In the genomic region with DNA sequence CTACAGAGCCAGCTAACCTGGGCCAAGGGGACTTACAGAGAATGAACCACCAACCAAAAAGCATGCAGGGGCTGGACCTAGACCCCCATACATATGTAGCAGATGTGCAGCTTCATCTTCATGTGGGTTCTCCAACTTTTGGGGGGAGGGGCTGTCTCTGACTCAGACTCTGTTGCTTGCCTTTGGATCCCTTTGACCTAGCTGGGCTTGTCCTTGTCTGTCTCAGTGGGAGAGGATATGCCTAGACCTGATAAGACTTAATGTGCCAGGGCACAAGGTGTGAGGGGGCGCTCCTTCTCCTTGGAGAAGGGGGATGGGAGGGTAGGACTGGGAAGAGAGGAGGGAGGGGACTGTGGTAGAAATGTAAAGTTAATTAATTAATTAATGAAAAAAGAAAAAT, we compare ENCODE assay signal across 22 mouse cellular contexts. TPM values are rescaled to one million over a fixed set of nuclear protein-coding genes. Genes with fewer than 3 reads are reported as not detected.
DNase-seq lines count a peak whose midpoint lies in the region; ATAC-seq and TF ChIP-seq lines count a peak whose summit lies in the region.
"Had no signal": no experiment of that assay in that cellular context is flagged by ENCODE, and none has a peak within 500 bp of the region (broad histone marks: within the 10 kb centered on the region; RNA-seq: fewer than 3 reads in every experiment).

No protein-coding gene starts in this region.

- H3K36me3 ChIP-seq in liver, embryonic 14.5 days (replicated peaks; ENCODE audit: control insufficient read depth, insufficient read depth, low read depth): no peaks in the 10 kb centered on the region
- H3K36me3 ChIP-seq: embryonic facial prominence, embryonic 15.5 days; forebrain, embryonic 10.5 days; heart, embryonic 10.5 days; heart, embryonic 15.5 days; hindbrain, embryonic 13.5 days had no signal

- peak; percentile 60; the same call in 1 of the 2 replicates for ATAC-seq in liver, embryonic 14.5 days (ENCODE audit: insufficient read depth)
- ATAC-seq: forebrain, embryonic 14.5 days; hindbrain, postnatal 0 days had no signal

- no peak for TF ChIP-seq EP300 in liver, embryonic 14.5 days (IDR thresholded peaks at IDR 0.05; ENCODE audit: low read depth)

- H3K27ac ChIP-seq in liver, embryonic 14.5 days: no peak overlapping the region
- H3K27ac ChIP-seq: embryonic facial prominence, embryonic 15.5 days; forebrain, embryonic 10.5 days; gastrocnemius, adult 2 months; heart, embryonic 10.5 days; heart, embryonic 15.5 days; hindbrain, embryonic 13.5 days; hindbrain, postnatal 0 days had no signal

- TF ChIP-seq CTCF in liver, embryonic 14.5 days (IDR thresholded peaks at IDR 0.05; ENCODE audit: low read depth): no peak

- peaks cover 2 to 19% of the 10 kb centered on the region in 2 experiments; a peak in 3 of 4 replicates for H3K4me1 ChIP-seq in liver, embryonic 14.5 days (replicated peaks; ENCODE audit: control insufficient read depth in 2 of 2, insufficient read depth in 2 of 2, low read length in 1 of 2)
- H3K4me1 ChIP-seq: embryonic facial prominence, embryonic 15.5 days; hindbrain, embryonic 13.5 days had no signal

- no peaks in the 10 kb centered on the region for H3K9me3 ChIP-seq in liver, embryonic 14.5 days (ENCODE audit: control insufficient read depth, low read length)
- H3K9me3 ChIP-seq: embryonic facial prominence, embryonic 15.5 days; forebrain, embryonic 10.5 days; heart, embryonic 10.5 days; heart, embryonic 15.5 days; hindbrain, embryonic 13.5 days had no signal

- 56% methylated on average over 1 of the region's 1 CpGs for WGBS in liver, embryonic 14.5 days (ENCODE audit: insufficient replicate concordance)

- H3K4me2 ChIP-seq in liver, embryonic 14.5 days (ENCODE audit: low read depth): no peak overlapping the region
- H3K4me2 ChIP-seq: embryonic facial prominence, embryonic 15.5 days; heart, embryonic 15.5 days; hindbrain, embryonic 13.5 days had no signal

- H3K27me3 ChIP-seq in liver, embryonic 14.5 days (ENCODE audit: control insufficient read depth, insufficient read depth, low read length): no peaks in the 10 kb centered on the region
- H3K27me3 ChIP-seq: embryonic facial prominence, embryonic 15.5 days; heart, embryonic 15.5 days; hindbrain, embryonic 13.5 days had no signal

- no peak overlapping the region for H3K4me3 ChIP-seq in liver, embryonic 14.5 days (ENCODE audit: insufficient read depth in 1 of 2, low read depth in 2 of 2, low read length in 2 of 2)
- H3K4me3 ChIP-seq: embryonic facial prominence, embryonic 15.5 days; erythroblast, embryonic 14.5 days; forebrain, embryonic 10.5 days; gastrocnemius, adult 2 months; heart, embryonic 10.5 days; heart, embryonic 15.5 days; hindbrain, embryonic 13.5 days had no signal

- no peak overlapping the region for H3K9ac ChIP-seq in liver, embryonic 14.5 days (replicated peaks)
- H3K9ac ChIP-seq: embryonic facial prominence, embryonic 15.5 days; heart, embryonic 15.5 days; hindbrain, embryonic 13.5 days had no signal

- peak; percentile 1 for DNase-seq in adrenal gland, postnatal 25 days
- DNase-seq in adrenal gland, postnatal 10 days: no peak
- DNase-seq in ES-CJ7 (ENCODE audit: low read depth, low spot score) (peak; percentile 23), MN1 (ENCODE audit: low spot score) (peak; percentile 5)
- no peak for DNase-seq in liver, embryonic 14.5 days (ENCODE audit: low read depth in 3 of 3, low spot score in 3 of 3)
- no peak for DNase-seq in right cerebral cortex, adult 2 months (ENCODE audit: low spot score in 2 of 2)
- no peak for DNase-seq in heart, adult 18-20 months
- DNase-seq: cerebellum, adult 11-12 months; cerebellum, adult 9-10 months; cerebellum, postnatal 25 days; gastrocnemius, adult 2 months; gastrocnemius, postnatal 36 days; heart, adult 11 months; heart, postnatal 14 days had no signal

RNA-seq across cellular contexts. Expression of a gene that starts 33.4 kb away (rescaled TPM):
- 32.0 and 48.7 TPM in 2 replicates for total RNA-seq in adrenal gland, postnatal 25 days (2021)
- 10 to 100 TPM; 41.0 to 42.2 TPM for total RNA-seq in adrenal gland, postnatal 10 days (2021)
- 1.0 and 2.6 TPM in 2 replicates for polyA plus RNA-seq in liver, embryonic 14.5 days (2012; rRNA removed)
- polyA plus RNA-seq in liver, embryonic 14.5 days (2014; fragmentation: Nextera tagmentation; extraction: Ambion mirVana): 5.4 and 5.6 TPM in 2 replicates
- total RNA-seq in heart, adult 18-20 months (2021): 10 to 100 TPM; 88.1 to 90.2 TPM

Comparison
In these comparisons a context has a peak if more than half of its experiments do, and no peak if none do; other contexts are left out.
1. DNase-seq: peak in adrenal gland, postnatal 25 days (single experiment), ES-CJ7 (single experiment) and MN1 (single experiment); none in adrenal gland, postnatal 10 days (single experiment), liver, embryonic 14.5 days (0 of 3), right cerebral cortex, adult 2 months (0 of 2) and heart, adult 18-20 months (0 of 2).